Mouse (Mus musculus) midbrain, embryonic 11.5 days (tissue): ENCODE data around the gene Fli1. TPM values are rescaled to one million over a fixed set of nuclear protein-coding genes. Genes with fewer than 3 reads are reported as not detected.

ENCODE experiments used
- ATAC-seq: fragments of 200-750 bp; cut with Nextera tagmentation; 2 replicates; pipeline ENCODE4 v1.8.0; 2017; ENCODE audit warnings: moderate TSS enrichment, moderate library complexity; ENCODE audit not compliant: low FRiP score
- DNase-seq: peaks from one replicate; pipeline ENCODE4 v3.0.0; 2015; ENCODE audit warnings: low spot score; ENCODE audit errors: missing footprints
- H3K27ac ChIP-seq: fragments of 300-500 bp; sonication (generic); 2 replicates; pipeline ENCODE4 v1.5.1; 2014; ENCODE audit warnings: low read depth, low read length
- H3K27me3 ChIP-seq: fragments of 300-500 bp; sonication (generic); 2 replicates; pipeline ENCODE4 v1.6.1; 2014; ENCODE audit warnings: mild to moderate bottlenecking, low read length, moderate library complexity, mixed read lengths; ENCODE audit not compliant: control insufficient read depth, insufficient read depth
- H3K36me3 ChIP-seq: fragments of 300-500 bp; sonication (generic); 2 replicates; pipeline ENCODE4 v1.6.1; 2014; ENCODE audit warnings: mild to moderate bottlenecking, low read length, moderate library complexity, mixed read lengths; ENCODE audit not compliant: control insufficient read depth, insufficient read depth
- H3K4me1 ChIP-seq: fragments of 300-500 bp; sonication (generic); 2 replicates; pipeline ENCODE4 v1.6.1; 2014; ENCODE audit warnings: low read length; ENCODE audit not compliant: control insufficient read depth, insufficient read depth
- H3K4me2 ChIP-seq: fragments of 300-500 bp; sonication (generic); 2 replicates; pipeline ENCODE4 v1.6.1; 2014; ENCODE audit warnings: mild to moderate bottlenecking, moderate library complexity
- H3K4me3 ChIP-seq: fragments of 300-500 bp; sonication (generic); 2 replicates; pipeline ENCODE4 v1.5.1; 2014; ENCODE audit warnings: low read depth, low read length
- H3K9ac ChIP-seq: fragments of 300-500 bp; sonication (generic); 2 replicates; pipeline ENCODE4 v1.6.1; 2014; ENCODE audit warnings: low read length
- H3K9me3 ChIP-seq: fragments of 300-500 bp; sonication (generic); 2 replicates; pipeline ENCODE4 v1.6.1; 2016; ENCODE audit warnings: low read length; ENCODE audit not compliant: control insufficient read depth
- whole genome bisulfite sequencing: fragments of 180-500 bp; shearing (Covaris S2); extraction: QIAGEN DNeasy Blood & Tissue Kit; methylation state at CpG from one replicate; pipeline ENCODE4 v1.1.7; 2014; 5-methylcytosine and 5-hydroxymethylcytosine counted together
- polyA plus RNA-seq: library from polyadenylated mRNA; unstranded; fragments of >200 nt; fragmentation: Nextera tagmentation; extraction: Ambion mirVana; gene quantifications from 2 replicates; pipeline ENCODE4 v1.2.1, GENCODE M21; 2014

The Fli1 gene
- polyA plus RNA-seq, 1 experiment from 2014 or later: 12.6 TPM

DNA sequence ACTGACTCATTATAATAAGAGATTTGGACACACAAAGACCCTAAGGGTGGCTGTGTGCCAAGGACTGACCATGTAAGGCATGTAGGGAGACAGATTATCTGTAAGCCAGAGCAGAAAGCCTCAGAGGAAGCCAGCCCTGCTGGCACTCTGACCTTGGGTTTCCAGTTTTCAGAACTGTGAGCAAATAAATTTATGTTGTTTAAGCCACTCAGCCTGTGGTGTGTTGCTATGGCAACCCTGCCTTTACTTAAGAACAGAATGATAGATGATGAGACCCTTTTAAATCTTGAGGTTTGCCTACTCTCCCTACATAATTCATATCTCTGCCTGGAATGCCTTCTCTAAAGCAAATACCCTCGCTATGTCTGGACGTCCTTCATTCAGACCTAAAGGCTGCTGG, 64.6 kb downstream of the Fli1 start:
- no peak overlapping the region for H3K4me2 ChIP-seq
- no peak overlapping the region for H3K27ac ChIP-seq
- ATAC-seq: no peak
- no peaks in the 10 kb centered on the region for H3K36me3 ChIP-seq
- no peak for DNase-seq
- 77% methylated on average over 2 of the region's 2 CpGs for WGBS
- H3K4me3 ChIP-seq: no peak overlapping the region
- H3K4me1 ChIP-seq: no peaks in the 10 kb centered on the region
- no peaks in the 10 kb centered on the region for H3K27me3 ChIP-seq
- no peaks in the 10 kb centered on the region for H3K9me3 ChIP-seq
- no peak overlapping the region for H3K9ac ChIP-seq

DNA sequence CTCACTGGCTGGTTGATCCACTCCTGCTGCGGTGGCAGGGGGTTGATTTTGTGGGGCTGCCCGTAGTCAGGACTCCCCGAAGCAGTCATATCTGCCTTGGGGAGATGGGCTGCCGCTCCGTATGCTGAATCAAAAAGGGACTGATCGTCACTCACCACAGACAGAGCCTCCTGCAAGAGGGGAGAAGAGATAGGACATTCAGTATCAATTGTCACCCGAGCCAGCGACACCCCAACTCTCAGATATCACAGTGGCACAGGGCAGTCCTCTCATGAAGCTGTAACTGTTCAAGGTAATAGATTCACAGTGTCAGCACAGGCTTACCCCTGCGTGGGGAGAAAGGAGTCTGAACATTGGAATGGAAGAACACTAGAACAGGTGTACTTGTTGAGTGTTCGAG, 66.1 kb downstream of the Fli1 start:
- no peaks in the 10 kb centered on the region for H3K4me1 ChIP-seq
- 88% methylated on average over 10 of the region's 10 CpGs for WGBS
- no peaks in the 10 kb centered on the region for H3K9me3 ChIP-seq
- no peaks in the 10 kb centered on the region for H3K27me3 ChIP-seq
- no peak for DNase-seq
- ATAC-seq: no peak
- no peak overlapping the region for H3K9ac ChIP-seq
- H3K27ac ChIP-seq: no peak overlapping the region
- no peaks in the 10 kb centered on the region for H3K36me3 ChIP-seq
- no peak overlapping the region for H3K4me2 ChIP-seq
- no peak overlapping the region for H3K4me3 ChIP-seq

DNA sequence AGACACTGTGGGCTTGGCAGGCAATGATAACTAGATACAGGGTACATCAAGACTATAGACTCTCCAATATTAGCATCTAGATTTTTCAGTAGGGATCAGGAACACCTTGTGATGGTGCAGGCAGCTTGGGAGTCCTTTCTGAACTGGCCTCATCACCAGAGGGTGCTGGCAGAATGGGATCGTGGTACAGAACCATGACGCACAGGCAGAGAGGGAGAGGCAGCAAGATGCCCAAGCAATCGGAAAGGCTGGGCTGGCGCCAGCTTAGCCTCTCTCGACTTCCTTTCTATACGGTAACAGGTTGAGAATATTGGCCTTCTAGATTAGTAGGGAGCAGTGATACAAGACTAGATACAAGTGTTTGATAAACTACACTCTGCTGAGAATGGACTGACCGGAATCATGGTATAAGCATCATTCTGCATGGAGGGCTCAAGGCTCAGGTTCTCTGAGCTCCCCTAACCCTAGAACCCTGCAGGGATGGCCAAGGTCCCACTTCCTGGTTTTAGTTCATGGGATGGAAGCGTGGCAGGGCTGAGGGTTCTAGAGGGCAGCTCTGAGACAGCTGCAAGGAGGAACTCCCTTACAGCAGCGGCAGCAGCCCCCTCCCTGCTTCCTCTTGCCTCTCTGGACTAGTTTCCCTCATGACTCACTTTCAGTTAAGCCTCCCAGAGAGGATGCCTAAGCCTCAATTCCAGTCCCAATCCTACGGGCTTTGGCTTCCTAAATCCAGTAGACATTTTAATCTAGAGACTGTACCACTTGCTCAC, 67.9 kb downstream of the Fli1 start:
- no peak overlapping the region for H3K4me3 ChIP-seq
- WGBS: 84% methylated on average over 10 of the region's 10 CpGs
- no peaks in the 10 kb centered on the region for H3K9me3 ChIP-seq
- no peaks in the 10 kb centered on the region for H3K36me3 ChIP-seq
- no peak overlapping the region for H3K9ac ChIP-seq
- H3K27ac ChIP-seq: no peak overlapping the region
- DNase-seq: no peak
- no peaks in the 10 kb centered on the region for H3K4me1 ChIP-seq
- no peak overlapping the region for H3K4me2 ChIP-seq
- H3K27me3 ChIP-seq: no peaks in the 10 kb centered on the region
- ATAC-seq: no peak

DNA sequence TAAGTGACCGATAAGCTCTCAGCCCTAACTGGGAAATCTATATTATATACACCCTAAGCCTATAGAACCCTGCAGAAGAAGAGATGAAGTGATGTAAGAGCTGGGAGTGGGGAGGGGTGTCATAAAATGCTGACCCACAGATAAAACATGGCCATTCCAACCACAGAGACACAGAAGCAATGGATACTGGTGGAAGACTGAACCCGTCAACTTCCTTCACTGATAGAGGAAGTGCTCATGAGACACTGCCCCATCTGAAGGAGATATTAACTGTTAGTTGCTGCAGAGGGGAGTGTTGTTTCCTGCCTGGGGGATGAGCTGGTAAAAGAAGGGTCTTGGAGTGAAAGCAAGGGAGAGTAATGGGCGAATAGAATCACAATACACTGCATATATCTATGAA, 70.3 kb downstream of the Fli1 start:
- DNase-seq (no peak), ATAC-seq (no peak)
- Histone ChIP-seq H3K27me3 (no peaks in the 10 kb centered on the region), H3K4me3 (no peak overlapping the region), H3K27ac (no peak overlapping the region), H3K9ac (no peak overlapping the region), H3K4me2 (no peak overlapping the region), H3K4me1 (no peaks in the 10 kb centered on the region), H3K9me3 (no peaks in the 10 kb centered on the region), H3K36me3 (no peaks in the 10 kb centered on the region)
- WGBS: 85% methylated on average over 3 of the region's 3 CpGs

DNA sequence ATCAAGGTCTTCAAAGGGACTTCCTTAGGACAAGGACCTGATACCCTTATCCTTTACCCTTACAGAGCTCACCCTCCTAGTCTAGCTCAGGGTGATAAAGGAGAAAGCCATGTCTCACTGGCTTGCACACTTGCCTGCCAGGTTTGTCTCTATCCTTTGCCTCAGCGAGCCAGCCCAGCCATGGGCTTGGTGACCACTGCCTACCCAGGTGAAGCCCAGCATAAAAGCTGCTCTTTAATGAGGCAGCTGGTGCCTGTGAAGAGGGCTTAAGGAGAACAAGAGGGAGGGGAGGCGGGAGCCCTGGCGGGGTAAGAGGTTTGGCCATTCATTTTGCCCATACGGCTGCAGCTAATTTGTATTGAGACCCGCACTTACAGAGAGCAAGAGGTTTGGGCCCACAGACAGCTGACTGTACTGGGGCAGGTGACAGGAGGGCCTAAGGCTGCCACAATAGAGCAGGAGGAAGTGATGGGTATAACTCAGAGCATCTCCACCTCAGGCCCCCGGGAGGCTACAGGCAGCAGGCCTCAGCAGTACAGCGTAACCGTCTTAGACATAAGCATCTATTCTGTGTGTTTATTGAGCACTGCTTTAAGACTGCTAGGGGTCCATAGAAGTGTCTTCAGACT, 73.4 kb downstream of the Fli1 start:
- 54% methylated on average over 8 of the region's 8 CpGs for WGBS
- DNase-seq: no peak
- no peaks in the 10 kb centered on the region for H3K36me3 ChIP-seq
- H3K4me2 ChIP-seq: no peak overlapping the region
- no peak overlapping the region for H3K4me3 ChIP-seq
- no peaks in the 10 kb centered on the region for H3K4me1 ChIP-seq
- H3K27me3 ChIP-seq: no peaks in the 10 kb centered on the region
- H3K9me3 ChIP-seq: no peaks in the 10 kb centered on the region
- H3K9ac ChIP-seq: no peak overlapping the region
- no peak overlapping the region for H3K27ac ChIP-seq
- ATAC-seq: peak; percentile 46; the same call in 1 of the 2 replicates

DNA sequence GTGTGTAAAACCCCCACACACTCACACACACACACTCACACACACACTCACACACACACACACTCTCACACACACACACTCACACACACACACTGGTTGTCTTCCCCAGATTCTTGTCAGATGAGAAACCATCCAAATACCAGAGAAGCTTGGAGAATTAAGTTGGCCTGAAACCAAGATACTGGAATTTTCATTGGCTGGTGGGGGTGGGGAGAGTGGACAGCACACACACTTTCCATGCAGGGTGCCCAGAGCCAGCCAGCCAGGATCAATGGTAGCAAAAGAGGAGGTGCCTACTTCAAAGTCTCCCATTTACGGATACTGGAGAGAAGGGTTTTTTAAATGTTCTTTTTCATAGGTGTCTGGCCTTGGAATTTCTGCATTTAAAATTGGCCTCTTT, 74.3 kb downstream of the Fli1 start:
- Histone ChIP-seq H3K9me3 (no peaks in the 10 kb centered on the region), H3K9ac (no peak overlapping the region), H3K27ac (no peak overlapping the region), H3K4me3 (no peak overlapping the region), H3K36me3 (no peaks in the 10 kb centered on the region), H3K4me1 (no peaks in the 10 kb centered on the region), H3K27me3 (no peaks in the 10 kb centered on the region), H3K4me2 (no peak overlapping the region)
- no peak for ATAC-seq
- no peak for DNase-seq
- 74% methylated on average over 1 of the region's 1 CpGs for WGBS

DNA sequence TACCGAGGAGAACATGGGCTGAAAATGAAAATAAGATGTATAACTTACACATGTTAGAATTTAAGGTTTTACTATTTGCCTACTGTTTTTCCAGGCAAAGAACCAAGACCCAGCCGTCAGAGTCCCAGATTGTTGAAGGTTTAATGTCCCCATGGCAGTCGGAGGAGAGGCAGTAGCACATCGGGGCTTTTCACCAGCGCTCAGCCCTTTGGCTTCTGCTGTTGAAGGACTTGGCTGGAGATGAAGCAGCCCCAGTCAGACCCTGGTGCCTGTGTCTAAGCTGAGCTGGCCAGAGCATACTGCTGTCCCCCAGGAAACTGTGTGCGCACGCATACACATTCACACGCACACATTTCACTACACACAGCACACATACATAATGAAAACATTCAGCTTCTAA, 75.2 kb downstream of the Fli1 start:
- no peak overlapping the region for H3K9ac ChIP-seq
- no peaks in the 10 kb centered on the region for H3K27me3 ChIP-seq
- no peak for ATAC-seq
- no peaks in the 10 kb centered on the region for H3K4me1 ChIP-seq
- WGBS: 89% methylated on average over 8 of the region's 8 CpGs
- H3K27ac ChIP-seq: no peak overlapping the region
- DNase-seq: no peak
- no peaks in the 10 kb centered on the region for H3K36me3 ChIP-seq
- H3K4me3 ChIP-seq: no peak overlapping the region
- no peak overlapping the region for H3K4me2 ChIP-seq
- no peaks in the 10 kb centered on the region for H3K9me3 ChIP-seq

DNA sequence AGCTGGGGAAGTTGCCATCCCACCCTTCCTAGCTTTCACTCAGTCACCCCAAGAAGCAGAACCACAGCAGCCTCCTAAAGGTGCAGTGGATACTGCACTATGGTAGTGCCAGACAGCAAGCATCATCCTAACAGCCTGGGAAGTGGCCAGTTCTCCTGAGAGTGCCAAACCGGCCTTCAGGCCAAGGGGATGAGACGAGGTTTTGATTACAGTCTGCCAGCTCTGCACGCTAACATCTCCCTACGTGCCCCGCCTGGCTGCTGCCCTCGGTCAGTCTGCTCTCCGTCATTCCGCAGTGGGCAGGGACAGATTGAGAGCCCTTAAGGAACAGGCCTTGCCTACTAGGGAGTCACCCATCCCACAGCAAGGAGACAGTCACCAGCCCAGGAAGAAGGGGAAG, 75.8 kb downstream of the Fli1 start:
- Histone ChIP-seq H3K4me1 (no peaks in the 10 kb centered on the region), H3K36me3 (no peaks in the 10 kb centered on the region), H3K9ac (no peak overlapping the region), H3K4me2 (no peak overlapping the region), H3K27ac (no peak overlapping the region), H3K4me3 (no peak overlapping the region), H3K27me3 (no peaks in the 10 kb centered on the region), H3K9me3 (no peaks in the 10 kb centered on the region)
- DNase-seq (no peak), ATAC-seq (no peak)
- WGBS: 85% methylated on average over 8 of the region's 8 CpGs

DNA sequence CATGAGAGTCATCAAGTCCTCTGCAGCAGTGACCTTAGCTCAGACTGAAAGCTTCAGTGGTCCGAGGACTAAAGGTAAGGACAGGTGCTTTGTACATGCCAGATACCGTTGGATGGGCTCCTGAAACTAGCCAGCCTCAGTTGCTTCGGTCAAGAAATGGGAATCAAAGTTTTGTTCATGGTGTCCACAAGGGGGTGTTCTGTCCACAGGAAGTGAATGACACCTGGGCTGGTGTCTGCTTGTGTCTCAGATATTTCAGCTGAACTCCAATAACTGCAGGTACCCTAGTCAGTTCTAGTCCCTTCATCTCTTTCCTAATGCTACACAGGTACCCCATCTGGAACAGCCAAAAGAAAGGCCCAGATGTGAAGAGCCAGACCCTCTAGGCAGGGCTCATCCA, 86.0 kb downstream of the Fli1 start:
- H3K9ac ChIP-seq: no peak overlapping the region
- no peaks in the 10 kb centered on the region for H3K4me1 ChIP-seq
- ATAC-seq: no peak
- H3K4me2 ChIP-seq: no peak overlapping the region
- H3K27me3 ChIP-seq: no peaks in the 10 kb centered on the region; the same call in 1 of the 2 replicates
- no peak for DNase-seq
- H3K9me3 ChIP-seq: no peaks in the 10 kb centered on the region
- H3K27ac ChIP-seq: no peak overlapping the region
- H3K36me3 ChIP-seq: no peaks in the 10 kb centered on the region
- no peak overlapping the region for H3K4me3 ChIP-seq
- 86% methylated on average over 3 of the region's 3 CpGs for WGBS
